Mouse (Mus musculus): ENCODE results near the gene Nudt2.

DNA sequence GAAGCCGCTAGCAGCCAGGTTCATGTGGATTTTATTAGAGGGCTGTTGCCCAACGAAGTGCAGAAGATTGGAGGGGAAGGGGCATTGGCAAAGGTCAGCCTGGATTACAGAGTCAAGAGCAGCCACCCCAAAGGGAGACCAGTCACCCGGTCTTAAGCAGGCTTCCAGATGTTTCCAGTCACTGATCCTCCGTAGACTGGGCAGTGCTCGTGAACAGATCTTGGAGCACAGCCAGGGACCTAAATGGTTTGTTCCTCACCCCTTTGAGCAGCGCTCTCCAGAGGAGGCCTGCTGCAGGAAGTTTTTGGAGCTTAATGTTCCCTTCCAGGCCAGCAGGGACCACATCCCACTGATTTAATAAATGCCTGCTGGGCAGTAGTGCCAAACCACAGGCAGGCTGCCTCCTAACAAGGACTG, 16.7 kb downstream of the Nudt2 start:
- TF ChIP-seq CTCF (IDR thresholded peaks at IDR 0.05; ENCODE audit: borderline replicate concordance, control insufficient read depth, extremely low read depth, insufficient read depth, low read length, poor library complexity), result no peak
- TF ChIP-seq POLR2A (IDR thresholded peaks at IDR 0.05; ENCODE audit: control insufficient read depth, extremely low read depth, insufficient read depth, low read length, poor library complexity), result no peak

Measured in thymus, adult 2 months (tissue).